In the genomic region with DNA sequence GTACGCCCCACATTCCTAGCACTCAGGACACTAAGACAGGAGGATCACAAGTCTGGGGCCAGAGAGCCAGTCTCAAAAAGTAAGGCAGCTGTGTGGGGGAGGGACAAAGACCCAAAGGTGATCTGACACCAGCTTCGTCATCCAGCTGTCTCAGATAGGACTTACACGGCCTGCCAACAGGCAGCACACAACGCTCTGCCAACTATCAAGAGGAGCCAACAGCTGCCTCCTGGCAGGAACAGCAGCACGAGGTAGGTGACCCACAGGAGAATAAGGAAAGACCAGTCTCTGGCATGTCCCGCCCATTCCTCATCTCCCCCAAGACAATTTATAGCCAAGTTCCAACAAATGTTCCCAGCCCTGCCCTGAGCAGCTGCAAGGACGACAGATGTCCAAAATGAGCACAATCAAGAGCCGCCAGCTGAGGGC, we compare ENCODE assay signal across 10 mouse cellular contexts. TPM values are rescaled to one million over a fixed set of nuclear protein-coding genes. Genes with fewer than 3 reads are reported as not detected.
DNase-seq lines count a peak whose midpoint lies in the region; ATAC-seq and TF ChIP-seq lines count a peak whose summit lies in the region.
"Had no signal": no experiment of that assay in that cellular context is flagged by ENCODE, and none has a peak within 500 bp of the region (broad histone marks: within the 10 kb centered on the region; RNA-seq: fewer than 3 reads in every experiment).

No protein-coding gene starts in this region.

- WGBS in neural tube, embryonic 12.5 days, result 61% methylated on average over 8 of the region's 8 CpGs
- WGBS in hindbrain, postnatal 0 days, result 41% methylated on average over 8 of the region's 8 CpGs
- WGBS in stomach, embryonic 16.5 days, result 41% methylated on average over 8 of the region's 8 CpGs

- no peak overlapping the region for H3K27ac ChIP-seq in neural tube, embryonic 12.5 days
- no peak overlapping the region for H3K27ac ChIP-seq in hindbrain, postnatal 0 days
- 0 out of 2 replicates have a peak overlapping the region, but pooled peaks have one; percentile 9 for H3K27ac ChIP-seq in stomach, embryonic 16.5 days (ENCODE audit: low read length)
- H3K27ac ChIP-seq: forebrain, embryonic 13.5 days; liver, embryonic 14.5 days had no signal

- no peak overlapping the region for H3K9ac ChIP-seq in neural tube, embryonic 12.5 days
- H3K9ac ChIP-seq in hindbrain, postnatal 0 days (replicated peaks; ENCODE audit: low read length), result no peak overlapping the region
- H3K9ac ChIP-seq in stomach, embryonic 16.5 days (ENCODE audit: low read length), result no peak overlapping the region; the same call in 1 of the 2 replicates
- H3K9ac ChIP-seq: forebrain, embryonic 13.5 days; liver, embryonic 14.5 days had no signal

- no peak overlapping the region for H3K4me3 ChIP-seq in neural tube, embryonic 12.5 days
- H3K4me3 ChIP-seq in hindbrain, postnatal 0 days (ENCODE audit: low read length), result no peak overlapping the region
- no peak overlapping the region for H3K4me3 ChIP-seq in stomach, embryonic 16.5 days (replicated peaks; ENCODE audit: low read length)
- H3K4me3 ChIP-seq: forebrain, embryonic 13.5 days had no signal

- H3K36me3 ChIP-seq in neural tube, embryonic 12.5 days, result 0 out of 2 replicates have a peak, but pooled peaks cover 5% of the 10 kb centered on the region
- no peaks in the 10 kb centered on the region for H3K36me3 ChIP-seq in hindbrain, postnatal 0 days (ENCODE audit: insufficient read depth, low read length)
- 0 out of 2 replicates have a peak, but pooled peaks cover 5% of the 10 kb centered on the region for H3K36me3 ChIP-seq in stomach, embryonic 16.5 days (ENCODE audit: control insufficient read depth, insufficient read depth, low read length)

- H3K4me2 ChIP-seq in neural tube, embryonic 12.5 days (replicated peaks), result no peak overlapping the region
- H3K4me2 ChIP-seq in hindbrain, postnatal 0 days (ENCODE audit: low read depth, low read length), result no peak overlapping the region
- H3K4me2 ChIP-seq in stomach, embryonic 16.5 days (ENCODE audit: low read depth, low read length), result no peak overlapping the region
- H3K4me2 ChIP-seq: forebrain, embryonic 13.5 days had no signal

- H3K27me3 ChIP-seq in neural tube, embryonic 12.5 days (replicated peaks), result no peaks in the 10 kb centered on the region
- no peaks in the 10 kb centered on the region for H3K27me3 ChIP-seq in hindbrain, postnatal 0 days (ENCODE audit: insufficient read depth, low read length)
- H3K27me3 ChIP-seq in stomach, embryonic 16.5 days (ENCODE audit: control insufficient read depth, insufficient read depth, low read length), result no peaks in the 10 kb centered on the region
- H3K27me3 ChIP-seq: forebrain, embryonic 13.5 days had no signal

- TF ChIP-seq CTCF in hindbrain, postnatal 0 days (IDR thresholded peaks at IDR 0.05; ENCODE audit: low read depth), result no peak

- 0 out of 2 replicates have a peak, but pooled peaks have one; percentile 21 for ATAC-seq in neural tube, embryonic 12.5 days (ENCODE audit: low FRiP score, low read depth)
- ATAC-seq in hindbrain, postnatal 0 days, result peak; percentile 64
- ATAC-seq in stomach, embryonic 16.5 days (ENCODE audit: insufficient read depth, low FRiP score), result no peak
- ATAC-seq: forebrain, embryonic 13.5 days had no signal

- peaks cover 28% of the 10 kb centered on the region for H3K4me1 ChIP-seq in neural tube, embryonic 12.5 days
- H3K4me1 ChIP-seq in hindbrain, postnatal 0 days (ENCODE audit: insufficient read depth, low read length), result no peaks in the 10 kb centered on the region; the same call in none of the 2 replicates
- peaks cover 63% of the 10 kb centered on the region for H3K4me1 ChIP-seq in stomach, embryonic 16.5 days (ENCODE audit: control insufficient read depth, insufficient read depth, low read length)

- peak; percentile 50 to 65 for DNase-seq in adrenal gland, adult (ENCODE audit: inconsistent age in 2 of 2, low spot score in 1 of 2)
- no peak for DNase-seq in adrenal gland, adult 18-20 months (ENCODE audit: low spot score in 2 of 2)
- DNase-seq in neural tube, embryonic 10.5 days (ENCODE audit: extremely low spot score, low spot score), result no peak
- peak; percentile 42 for DNase-seq in hindbrain, postnatal 0 days (ENCODE audit: low spot score)
- DNase-seq in B cell, adult 2 months, result no peak
- DNase-seq in spleen, adult 18-20 months, result no peak

- no peaks in the 10 kb centered on the region for H3K9me3 ChIP-seq in neural tube, embryonic 12.5 days
- H3K9me3 ChIP-seq in hindbrain, postnatal 0 days (ENCODE audit: low read length), result no peaks in the 10 kb centered on the region
- H3K9me3 ChIP-seq in stomach, embryonic 16.5 days (replicated peaks; ENCODE audit: control insufficient read depth, low read length), result no peaks in the 10 kb centered on the region
- H3K9me3 ChIP-seq: forebrain, embryonic 13.5 days had no signal

RNA-seq across cellular contexts. Expression of a gene that starts 9.8 kb away (rescaled TPM):
- total RNA-seq in adrenal gland, adult 18-20 months (2021), result 10 to 100 TPM; 55.8 to 67.8 TPM
- 21.6 and 21.7 TPM in 2 replicates for polyA plus RNA-seq in neural tube, embryonic 12.5 days (2016; fragmentation: Nextera tagmentation; extraction: Ambion mirVana)
- 30.7 and 30.9 TPM in 2 replicates for total RNA-seq in hindbrain, postnatal 0 days (2014; rRNA removed)
- 4.2 and 4.7 TPM in 2 replicates for polyA plus RNA-seq in hindbrain, postnatal 0 days (2015; fragmentation: Nextera tagmentation; extraction: Ambion mirVana)
- 38.6 and 39.3 TPM in 2 replicates for polyA plus RNA-seq in stomach, embryonic 16.5 days (2015; fragmentation: Nextera tagmentation; extraction: Ambion mirVana)

Comparison
In these comparisons a context has a peak if more than half of its experiments do, and no peak if none do; other contexts are left out.
1. DNase-seq: peak in adrenal gland, adult (2 of 2) and hindbrain, postnatal 0 days (single experiment); none in adrenal gland, adult 18-20 months (0 of 2), neural tube, embryonic 10.5 days (single experiment), B cell, adult 2 months (0 of 2) and spleen, adult 18-20 months (0 of 2).